Mouse (Mus musculus) gastrocnemius, adult 2 months (tissue): ENCODE data around the gene Ran. TPM values are rescaled to one million over a fixed set of nuclear protein-coding genes. Genes with fewer than 3 reads are reported as not detected.

Source experiments
- DNase-seq: peaks from one replicate; pipeline ENCODE4 v3.0.0; 2022
- H3K27ac ChIP-seq: fragments of 200-600 bp; 2 replicates; pipeline ENCODE4 v1.8.1; 2022; ENCODE audit warnings: mild to moderate bottlenecking
- H3K4me3 ChIP-seq: fragments of 200-600 bp; 2 replicates; pipeline ENCODE4 v1.8.1; 2022; ENCODE audit warnings: mild to moderate bottlenecking, moderate library complexity
- CTCF ChIP-seq: fragments of 200-600 bp; IDR thresholded peaks from 2 replicates; pipeline ENCODE4 v1.8.1; 2022; ENCODE audit warnings: antibody characterized with exemption, mild to moderate bottlenecking, moderate library complexity
- intact Hi-C: fragments of 180-260 bp; cut with DNase I; formaldehyde crosslinking; loops from one replicate; pipeline ENCODE4 v1.15.1; 2025
- total RNA-seq, 2 experiments: library from RNA; stranded (reverse); gene quantifications; 2 replicates each; pipeline ENCODE4 v1.2.3; 2021

Ran gene
- total RNA-seq, 2 experiments from 2014 or later: 78.9 to 94.0 TPM

GRCm38 (mm10) chr5:129073404-129073803 is 53.5 kb downstream of the Ran start:
- no peak for TF ChIP-seq CTCF

More at GRCm38 (mm10) chr5:129073404-129073803, 53.5 kb downstream of the Ran start:
- Histone ChIP-seq H3K27ac (no peak overlapping the region), H3K4me3 (no peak overlapping the region)
- intact Hi-C loops: no loop called here
- DNase-seq: no peak

Other genes starting within 250 kb of the Ran start
- gene Rimbp2, start 66.6 kb upstream of the Ran start, total RNA-seq: under 1 TPM in 1 of 2 experiments, not detected in 1; 0.05 TPM
- gene Stx2, start 11.5 kb upstream of the Ran start, total RNA-seq: 1 to 10 TPM; 6.3 to 7.8 TPM
- 1 to 10 TPM; 5.6 to 6.0 TPM for gene Adgrd1, start 76.7 kb downstream of the Ran start, total RNA-seq